Mouse (Mus musculus): ENCODE data around the gene Cxcl13.

- no peak for TF ChIP-seq CTCF (conservative IDR thresholded peaks at IDR 0.05; ENCODE audit: insufficient read depth, insufficient read length, low read depth, low read length)
- no peak for TF ChIP-seq POLR2A (IDR thresholded peaks at IDR 0.05; ENCODE audit: low read depth, low read length)
Observed at GRCm38 (mm10) chr5:95941562-95941961, 15.2 kb upstream of the Cxcl13 start.

Measured in kidney, adult 2 months (tissue).